18 mouse cellular contexts compared by ENCODE assay signal in the genomic region with DNA sequence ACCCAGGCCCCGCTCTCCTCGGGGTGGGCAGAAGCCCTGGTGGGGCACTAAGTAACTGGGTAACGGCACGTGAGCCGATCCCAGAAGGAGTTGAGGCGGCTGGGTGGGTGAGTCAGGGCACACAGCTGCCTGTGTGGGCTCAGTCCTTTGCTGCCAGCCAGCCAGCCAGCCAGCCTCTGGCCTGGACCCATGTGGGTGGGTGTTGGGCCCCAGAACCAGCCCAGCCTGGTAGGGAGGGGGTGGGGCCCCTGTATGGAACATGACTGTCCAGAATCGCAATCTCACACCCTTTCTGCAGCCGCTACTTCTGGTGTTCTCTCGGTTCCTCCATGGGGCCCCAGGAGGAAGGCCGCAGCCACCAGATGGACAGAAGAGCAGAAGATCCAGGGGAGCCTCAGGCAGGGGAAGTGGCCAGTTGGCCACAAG. TPM values are rescaled to one million over a fixed set of nuclear protein-coding genes. Genes with fewer than 3 reads are reported as not detected.
DNase-seq lines count a peak whose midpoint lies in the region; ATAC-seq and TF ChIP-seq lines count a peak whose summit lies in the region.
"Had no signal": no experiment of that assay in that cellular context is flagged by ENCODE, and none has a peak within 500 bp of the region (broad histone marks: within the 10 kb centered on the region; RNA-seq: fewer than 3 reads in every experiment).

No protein-coding gene starts in this region.

- no peaks in the 10 kb centered on the region for H3K79me2 ChIP-seq in CH12.LX (replicated peaks; ENCODE audit: control insufficient read depth, extremely low read depth, insufficient read depth, poor library complexity, severe bottlenecking)

- no peak for TF ChIP-seq CTCF in CH12.LX (conservative IDR thresholded peaks at IDR 0.05 in 1 of 2, IDR thresholded peaks at IDR 0.05 in 1 of 2; ENCODE audit: low read depth in 2 of 2, low read length in 2 of 2)

- in situ Hi-C loops in CH12.LX (cut with MboI; ENCODE audit: low pct_ligation_motif_present, low pct_unique_long_range_greater_than_20kb, low sequenced_read_pairs), result loop anchor here (5.0 kb wide), 1 partner anchor 36 kb away; no protein-coding TSS in a partner anchor

- no peak for TF ChIP-seq POLR2A in CH12.LX (IDR thresholded peaks at IDR 0.05; ENCODE audit: low read depth, low read length)

- TF ChIP-seq EP300 in CH12.LX (IDR thresholded peaks at IDR 0.05; ENCODE audit: low read length), result no peak

- peak; percentile 49 to 73 for DNase-seq in heart, adult 9 months (ENCODE audit: low spot score in 2 of 2)
- DNase-seq in heart, postnatal 25 days (ENCODE audit: low spot score), result no peak
- DNase-seq in 3134 (ENCODE audit: extremely low read depth, insufficient read length, low spot score), result peak; percentile 73
- DNase-seq in CH12.LX (ENCODE audit: extremely low read depth), result no peak
- peak; percentile 66 for DNase-seq in gastrocnemius, postnatal 25 days
- DNase-seq in cerebellum, postnatal 25 days, result no peak
- no peak for DNase-seq in lung, postnatal 36 days
- DNase-seq: kidney, adult 9 months; lung, adult 18-20 months; thymus, postnatal 25 days had no signal

- intact Hi-C loops in heart, postnatal 25 days (cut with DNase I), result no loop called here

- peak overlapping the region; percentile 14; the same call in 1 of the 2 replicates for H3K27ac ChIP-seq in CH12.LX (ENCODE audit: insufficient read depth, low read depth)
- H3K27ac ChIP-seq: forebrain, embryonic 15.5 days; hindbrain, embryonic 14.5 days; limb, embryonic 12.5 days; neural tube, embryonic 13.5 days had no signal

- H3K9me3 ChIP-seq in CH12.LX (replicated peaks; ENCODE audit: low read length), result peaks cover 5% of the 10 kb centered on the region
- H3K9me3 ChIP-seq: forebrain, embryonic 15.5 days; limb, embryonic 12.5 days; neural tube, embryonic 13.5 days had no signal

- no peak for ATAC-seq in activated CD4-positive, CD25-positive, alpha-beta regulatory T cell, adult 4 months
- ATAC-seq: forebrain, embryonic 15.5 days; Patski had no signal

- 0 out of 2 replicates have a peak overlapping the region, but pooled peaks have one; percentile 6 for H3K4me2 ChIP-seq in CH12.LX (ENCODE audit: insufficient read depth, low read depth, poor library complexity, severe bottlenecking)
- H3K4me2 ChIP-seq: forebrain, embryonic 15.5 days; hindbrain, embryonic 14.5 days; limb, embryonic 12.5 days; neural tube, embryonic 13.5 days had no signal

- no peak overlapping the region for H3K4me3 ChIP-seq in CH12.LX (replicated peaks in 1 of 3; ENCODE audit: low read depth in 2 of 3, low read length in 2 of 3, poor library complexity in 1 of 3)
- H3K4me3 ChIP-seq: erythroblast, embryonic 14.5 days; forebrain, embryonic 15.5 days; limb, embryonic 12.5 days; neural tube, embryonic 13.5 days had no signal

- no peak for TF ChIP-seq RAD21 in CH12.LX (IDR thresholded peaks at IDR 0.05; ENCODE audit: low read depth, low read length)

- peaks cover 7 to 13% of the 10 kb centered on the region in 2 experiments; a peak in 3 of 4 replicates for H3K4me1 ChIP-seq in CH12.LX (ENCODE audit: control insufficient read depth in 1 of 2, insufficient read depth in 2 of 2)
- H3K4me1 ChIP-seq: forebrain, embryonic 15.5 days; neural tube, embryonic 13.5 days had no signal

- H3K36me3 ChIP-seq in CH12.LX (replicated peaks in 1 of 2; ENCODE audit: control insufficient read depth in 1 of 2, insufficient read depth in 1 of 2, low read length in 1 of 2), result no peaks in the 10 kb centered on the region
- H3K36me3 ChIP-seq: forebrain, embryonic 15.5 days; limb, embryonic 12.5 days; neural tube, embryonic 13.5 days had no signal

- no peak overlapping the region for H3K9ac ChIP-seq in CH12.LX (ENCODE audit: insufficient read depth, low read depth)
- H3K9ac ChIP-seq: forebrain, embryonic 15.5 days; hindbrain, embryonic 14.5 days; limb, embryonic 12.5 days; neural tube, embryonic 13.5 days had no signal

- dilution Hi-C loops in CH12.LX (cut with MboI; ENCODE audit: extremely low pct_ligation_motif_present, extremely low pct_unique_long_range_greater_than_20kb, low sequenced_read_pairs), result no loop called here

- peaks cover 26% of the 10 kb centered on the region for H3K27me3 ChIP-seq in CH12.LX (replicated peaks)
- H3K27me3 ChIP-seq: forebrain, embryonic 15.5 days; Patski had no signal

TF ChIP-seq in CH12.LX, 34 proteins besides CTCF, POLR2A, EP300 and RAD21:
- TF ChIP-seq ELF1 (IDR thresholded peaks at IDR 0.05; ENCODE audit: low read depth, low read length), result no peak
- TF ChIP-seq CHD2 (IDR thresholded peaks at IDR 0.05; ENCODE audit: low read length), result peak; percentile 61; the same call in 1 of the 2 replicates
- no peak for TF ChIP-seq ETS1 (conservative IDR thresholded peaks at IDR 0.05; ENCODE audit: low read depth, low read length)
- TF ChIP-seq MEF2A (IDR thresholded peaks at IDR 0.05; ENCODE audit: borderline replicate concordance, low read depth, low read length), result 0 out of 2 replicates have a peak, but pooled peaks have one; percentile 30
- TF ChIP-seq KAT2A (IDR thresholded peaks at IDR 0.05; ENCODE audit: insufficient replicate concordance, low read length), result no peak
- TF ChIP-seq TCF12 (IDR thresholded peaks at IDR 0.05; ENCODE audit: low read depth, low read length), result peak; percentile 64
- no peak for TF ChIP-seq MYC (IDR thresholded peaks at IDR 0.05; ENCODE audit: low read depth, low read length)
- TF ChIP-seq BHLHE40 (IDR thresholded peaks at IDR 0.05; ENCODE audit: low read depth, low read length), result peak; percentile 43
- TF ChIP-seq IRF4 (IDR thresholded peaks at IDR 0.05; ENCODE audit: low read depth, low read length), result peak; percentile 68
- TF ChIP-seq MAFK (IDR thresholded peaks at IDR 0.05; ENCODE audit: insufficient replicate concordance, low read length), result no peak
- TF ChIP-seq TBP (conservative IDR thresholded peaks at IDR 0.05; ENCODE audit: low read depth, low read length), result no peak
- TF ChIP-seq SMC3 (IDR thresholded peaks at IDR 0.05; ENCODE audit: low read depth, low read length), result no peak
- no peak for TF ChIP-seq NELFE (IDR thresholded peaks at IDR 0.05; ENCODE audit: low read depth, low read length)
- no peak for TF ChIP-seq MAX (IDR thresholded peaks at IDR 0.05; ENCODE audit: low read length)

RNA-seq across cellular contexts. Expression of gene Plekhg5, which starts 5.8 kb away (rescaled TPM):
- total RNA-seq in heart, postnatal 25 days (2021), result 10 to 100 TPM; 18.7 to 18.9 TPM
- total RNA-seq in CH12.LX (2012; rRNA removed) (1.6 and 2.1 TPM in 2 replicates), CH12.LX (2014; rRNA removed) (0.05 and 0.09 TPM in 2 replicates)
- 0.82 and 1.1 TPM in 2 replicates for polyA plus RNA-seq in CH12.LX (2012; ENCODE audit: insufficient read length, low read depth)
- 1 to 10 TPM; 5.0 to 6.5 TPM for total RNA-seq in gastrocnemius, postnatal 25 days (2021)
- 1 to 10 TPM; 1.3 to 2.6 TPM for polyA plus RNA-seq in activated CD4-positive, CD25-positive, alpha-beta regulatory T cell, adult 4 months (2017; shearing (Covaris generic))

RNA-seq across cellular contexts. Expression of gene Tnfrsf25, which starts 37.6 kb away (rescaled TPM):
- total RNA-seq in heart, postnatal 25 days (2021), result 1 to 10 TPM; 2.9 to 3.0 TPM
- total RNA-seq in CH12.LX (2012; rRNA removed), result 0.38 and 1.5 TPM in 2 replicates
- not detected in 2 replicates for total RNA-seq in CH12.LX (2014; rRNA removed)
- polyA plus RNA-seq in CH12.LX (2012; ENCODE audit: insufficient read length, low read depth), result not detected in 2 replicates
- 1 to 10 TPM; 1.2 TPM for total RNA-seq in gastrocnemius, postnatal 25 days (2021)
- 100 to 1,000 TPM; 132 to 150 TPM for polyA plus RNA-seq in activated CD4-positive, CD25-positive, alpha-beta regulatory T cell, adult 4 months (2017; shearing (Covaris generic))

RNA-seq across cellular contexts. Expression of gene Nol9, which starts 39.0 kb away (rescaled TPM):
- total RNA-seq in heart, postnatal 25 days (2021), result 1 to 10 TPM; 8.6 to 9.6 TPM
- 44.8 and 53.6 TPM in 2 replicates for total RNA-seq in CH12.LX (2012; rRNA removed)
- 44.7 and 47.2 TPM in 2 replicates for total RNA-seq in CH12.LX (2014; rRNA removed)
- 54.3 and 60.5 TPM in 2 replicates for polyA plus RNA-seq in CH12.LX (2012; ENCODE audit: insufficient read length, low read depth)
- 1 to 10 TPM; 9.6 TPM for total RNA-seq in gastrocnemius, postnatal 25 days (2021)
- 10 to 100 TPM; 11.3 to 14.6 TPM for polyA plus RNA-seq in activated CD4-positive, CD25-positive, alpha-beta regulatory T cell, adult 4 months (2017; shearing (Covaris generic))

RNA-seq across cellular contexts. Expression of gene Tas1r1, which starts 39.8 kb away (rescaled TPM):
- under 1 TPM in 1 of 2 experiments, not detected in 1; 0.16 TPM for total RNA-seq in heart, postnatal 25 days (2021)
- total RNA-seq in CH12.LX (2012; rRNA removed) (0.13 and 0.21 TPM in 2 replicates), CH12.LX (2014; rRNA removed) (not detected in 2 replicates)
- polyA plus RNA-seq in CH12.LX (2012; ENCODE audit: insufficient read length, low read depth), result not detected in 2 replicates
- total RNA-seq in gastrocnemius, postnatal 25 days (2021), result under 1 TPM; 0.84 to 0.86 TPM
- polyA plus RNA-seq in activated CD4-positive, CD25-positive, alpha-beta regulatory T cell, adult 4 months (2017; shearing (Covaris generic)), result not detected
- total RNA-seq: adrenal gland, adult 18-20 months had no signal
- polyA plus RNA-seq: erythroblast, embryonic 14.5 days had no signal

RNA-seq across cellular contexts. Expression of gene Zbtb48, which starts 50.6 kb away (rescaled TPM):
- 1 to 10 TPM; 3.5 to 5.0 TPM for total RNA-seq in heart, postnatal 25 days (2021)
- total RNA-seq in CH12.LX (2012; rRNA removed) (7.4 and 10.5 TPM in 2 replicates), CH12.LX (2014; rRNA removed) (8.6 and 10.5 TPM in 2 replicates)
- polyA plus RNA-seq in CH12.LX (2012; ENCODE audit: insufficient read length, low read depth), result 13.6 and 14.0 TPM in 2 replicates
- total RNA-seq in gastrocnemius, postnatal 25 days (2021), result 1 to 10 TPM; 2.5 TPM
- 10 to 100 TPM; 14.1 to 22.0 TPM for polyA plus RNA-seq in activated CD4-positive, CD25-positive, alpha-beta regulatory T cell, adult 4 months (2017; shearing (Covaris generic))

Comparison
In these comparisons a context has a peak if more than half of its experiments do, and no peak if none do; other contexts are left out.
1. DNase-seq: peak in heart, adult 9 months (2 of 2), 3134 (single experiment) and gastrocnemius, postnatal 25 days (single experiment); none in heart, postnatal 25 days (single experiment), CH12.LX (single experiment), cerebellum, postnatal 25 days (0 of 2) and lung, postnatal 36 days (single experiment).
2. RNA of gene Nol9, which starts 39.0 kb away (total RNA-seq): 44.7 to 53.6 TPM in CH12.LX; 9.6 TPM in gastrocnemius, postnatal 25 days and 8.6 to 9.6 TPM in heart, postnatal 25 days; every median in the first group is over 4 times any median in the second.